Mouse (Mus musculus): ENCODE results near the gene Uhrf1bp1l.
A peak's percentile ranks its signal among the peaks of the same experiment; 100 is the strongest.

Gene Uhrf1bp1l

DNA sequence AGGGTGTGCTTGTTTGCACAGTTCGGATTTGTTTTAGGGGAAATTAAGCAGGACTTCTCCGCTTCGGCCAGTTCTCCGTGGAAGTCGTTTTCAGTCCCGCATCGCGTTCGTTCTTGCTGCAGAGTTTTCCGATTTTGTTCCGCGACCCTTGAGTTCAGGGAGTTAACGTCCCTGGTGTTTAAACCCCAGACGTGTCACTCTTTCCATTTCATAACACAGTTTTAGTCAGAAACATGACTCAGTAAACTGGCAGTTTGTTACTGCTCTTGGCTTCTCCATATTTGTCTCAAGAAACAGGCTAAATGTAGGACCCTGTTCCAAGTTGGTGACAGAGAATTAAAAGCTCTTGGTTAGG is 852 bp downstream of the Uhrf1bp1l start:
- DNase-seq (ENCODE audit: low read depth, low spot score), result no peak

DNA sequence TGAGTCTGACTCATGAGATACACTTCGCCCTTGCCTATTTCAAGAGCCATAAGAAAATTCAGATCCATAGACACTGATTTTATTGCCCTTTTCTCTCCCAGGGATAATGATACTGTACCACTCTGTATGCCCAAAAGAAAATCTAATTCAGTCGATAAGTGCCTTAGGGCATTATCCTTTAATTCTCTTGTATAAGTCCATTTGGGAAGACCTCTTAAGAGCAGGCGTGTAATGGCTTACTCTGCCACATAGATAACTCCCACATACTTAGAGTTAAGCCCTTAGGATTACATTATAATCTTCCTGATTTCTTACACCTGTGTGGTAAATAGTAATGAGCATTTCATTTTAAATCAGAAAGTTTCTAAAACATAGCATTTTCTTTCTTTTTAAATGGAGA is 1.8 kb downstream of the Uhrf1bp1l start:
- DNase-seq (ENCODE audit: low read depth, low spot score), result no peak

DNA sequence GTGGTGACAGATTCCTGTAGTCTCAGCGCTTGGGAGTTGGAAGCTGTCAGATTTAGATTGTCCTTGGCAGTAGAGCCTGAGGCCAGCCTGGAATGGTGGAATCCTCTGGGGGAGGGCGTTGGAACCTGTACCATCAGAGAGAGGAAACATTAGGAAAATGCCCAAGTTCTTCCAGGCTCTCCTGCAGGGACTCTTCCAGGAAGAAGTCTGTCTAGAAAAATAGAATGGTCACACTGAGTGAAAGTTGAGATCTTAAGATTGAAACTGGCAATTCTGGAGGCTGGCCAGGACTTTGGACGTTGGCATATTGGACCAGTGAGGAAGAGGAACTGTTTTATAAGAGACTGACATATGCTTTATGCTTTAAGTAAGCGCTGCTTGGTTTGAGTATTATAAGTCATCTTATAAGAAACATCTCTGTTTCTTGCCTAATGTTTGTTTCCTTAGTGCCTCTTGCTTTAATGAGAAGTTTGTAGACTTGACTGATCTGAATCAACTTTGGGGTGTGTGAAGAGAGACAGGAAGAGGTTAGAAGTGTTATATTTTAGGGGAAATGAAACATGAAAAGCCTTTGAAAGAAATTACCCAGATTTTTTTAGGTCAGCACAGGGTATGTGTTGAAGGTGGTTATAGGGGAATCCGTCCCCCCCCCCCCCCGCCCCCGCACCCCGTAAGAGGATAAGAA is 2.6 kb downstream of the Uhrf1bp1l start:
- no peak for DNase-seq (ENCODE audit: low read depth, low spot score)

- no peak for DNase-seq (ENCODE audit: low read depth, low spot score)
These were observed 3.1 kb downstream of the Uhrf1bp1l start for GRCm38 (mm10) chr10:89747911-89748310.

DNA sequence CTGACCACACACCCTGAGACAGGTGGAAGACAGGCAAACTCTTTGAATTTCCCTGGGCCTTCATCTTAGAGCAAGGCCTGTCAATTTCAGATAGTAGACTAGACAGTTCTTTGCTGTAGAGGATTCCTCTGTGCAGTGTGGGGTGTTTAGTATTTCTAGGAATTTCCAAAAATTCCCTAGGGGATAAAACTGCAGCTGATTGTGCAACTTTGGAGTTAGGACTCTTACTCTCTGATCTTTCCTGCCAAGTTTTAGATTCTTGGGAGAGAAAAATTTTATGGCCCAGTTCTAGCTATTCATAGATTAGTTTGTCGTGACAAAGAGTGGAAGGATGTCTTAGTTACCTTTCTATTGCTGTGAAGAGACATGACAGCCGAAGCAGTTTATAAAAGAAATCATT is 3.8 kb downstream of the Uhrf1bp1l start:
- no peak for DNase-seq (ENCODE audit: low read depth, low spot score)

DNA sequence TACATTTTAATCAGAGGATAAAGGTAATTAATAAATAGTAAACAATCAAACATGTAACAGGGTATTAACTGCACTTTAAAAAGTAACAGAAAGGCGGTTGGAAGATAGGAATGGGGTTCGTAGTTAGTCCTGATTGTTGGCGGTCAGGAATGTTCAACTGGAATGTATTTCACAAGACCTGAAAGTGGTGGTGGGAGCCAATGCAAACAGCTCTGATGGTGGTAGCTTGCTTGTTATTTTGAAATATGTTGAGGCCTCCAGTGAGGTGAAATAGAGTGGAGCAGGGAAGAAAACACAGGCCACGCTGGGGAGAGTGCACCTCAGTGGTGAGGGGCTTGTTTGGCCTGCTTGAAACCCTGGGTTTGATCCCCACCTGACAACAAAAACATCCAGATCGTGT is 6.3 kb downstream of the Uhrf1bp1l start:
- no peak for DNase-seq (ENCODE audit: low read depth, low spot score)

GRCm38 (mm10) chr10:89755231-89755630 is 10.4 kb downstream of the Uhrf1bp1l start:
- DNase-seq (ENCODE audit: low read depth, low spot score), result no peak

DNA sequence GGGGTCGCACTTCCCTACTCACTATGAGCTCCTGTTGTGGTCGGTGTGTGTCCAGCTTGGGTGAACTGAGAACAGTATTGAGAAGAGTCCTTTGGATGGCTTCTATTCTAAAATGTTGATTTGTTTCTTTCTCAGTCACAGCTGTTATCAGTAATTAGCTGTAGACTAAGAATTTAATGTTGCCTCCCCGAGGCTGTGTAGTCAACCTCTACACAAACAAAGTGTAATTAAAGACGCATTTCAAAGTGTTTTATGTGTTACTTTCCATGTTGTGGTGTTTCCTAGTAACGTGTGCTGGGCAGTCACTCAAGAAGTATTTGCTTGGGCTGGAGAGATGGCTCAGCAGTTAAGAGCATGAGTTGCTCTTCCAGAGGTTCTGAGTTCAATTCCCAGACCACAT is 16.0 kb downstream of the Uhrf1bp1l start:
- DNase-seq (ENCODE audit: low read depth, low spot score), result no peak

DNA sequence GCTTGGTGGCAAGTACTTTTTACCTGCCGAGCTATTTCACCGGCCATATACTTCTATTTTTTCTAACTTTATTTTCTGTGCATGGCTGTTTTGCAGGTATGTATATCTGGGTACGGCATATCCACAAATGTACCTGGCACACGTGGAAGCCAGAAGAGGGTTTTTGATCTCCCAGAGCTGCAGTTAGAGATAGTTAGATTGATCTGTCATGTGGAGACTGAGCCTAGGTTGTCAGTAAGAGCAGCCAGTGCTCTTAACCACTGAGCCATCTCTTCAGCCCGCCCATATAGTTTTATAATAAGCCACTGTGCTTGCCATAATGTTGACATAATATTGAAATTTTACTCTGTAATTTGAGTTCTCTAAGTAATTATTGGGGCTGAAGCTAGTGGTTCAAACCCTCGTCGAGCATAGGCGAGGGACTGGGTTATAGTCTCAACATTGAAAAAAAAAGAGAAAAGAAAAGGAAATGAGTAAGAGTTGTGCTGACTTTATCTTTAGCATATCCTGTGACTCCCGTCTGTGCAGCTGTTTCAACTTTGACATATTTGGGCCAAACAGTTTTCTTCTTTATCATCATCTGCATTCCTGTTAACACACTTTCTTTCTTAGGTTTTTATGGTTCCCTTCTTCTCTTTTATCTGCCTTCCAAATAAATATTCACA is 19.8 kb downstream of the Uhrf1bp1l start:
- no peak for DNase-seq (ENCODE audit: low read depth, low spot score)

DNA sequence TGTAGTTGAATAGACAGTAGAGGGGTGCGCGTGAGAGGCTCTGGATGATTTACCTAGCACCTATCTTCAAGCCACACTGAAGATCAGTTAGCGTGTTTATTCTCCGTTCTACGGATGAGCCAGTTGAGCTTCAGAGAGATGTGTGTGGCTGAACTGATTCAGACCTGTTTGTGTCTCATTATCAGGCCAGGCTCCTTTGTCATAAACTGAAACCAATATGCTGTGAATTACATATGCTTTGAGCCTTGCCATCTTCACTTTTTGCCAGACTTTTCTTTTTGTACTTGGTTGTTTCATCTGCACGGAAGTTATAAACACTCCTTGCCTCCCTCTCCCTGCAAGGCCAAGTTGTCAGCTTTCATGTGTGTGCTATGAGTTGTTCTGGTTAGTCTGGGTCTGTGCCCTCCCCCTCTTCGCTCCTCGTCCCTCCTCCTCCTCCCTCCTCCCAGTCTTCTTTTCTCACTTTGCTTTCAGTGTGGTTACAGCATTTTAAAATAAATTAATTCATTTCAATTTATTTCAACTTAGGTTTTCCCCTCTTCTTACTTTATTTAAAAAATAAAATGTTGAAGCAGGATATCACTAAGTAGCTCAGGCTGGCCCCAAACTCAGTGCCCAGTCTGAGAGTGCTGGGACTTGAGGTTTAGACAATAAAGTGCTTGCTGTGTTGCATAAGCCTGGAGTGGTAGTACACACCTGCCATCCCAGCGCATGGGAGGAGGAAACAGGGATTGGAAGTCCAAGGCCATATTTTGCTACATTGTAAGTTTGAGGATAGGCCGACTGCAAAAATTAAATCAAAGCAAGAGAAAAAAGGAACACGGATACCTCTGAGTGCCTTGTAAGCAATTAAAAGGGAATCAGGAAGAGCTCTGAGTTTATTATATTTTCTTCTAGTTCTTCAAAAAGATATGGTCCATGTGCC is 21.3 kb downstream of the Uhrf1bp1l start:
- DNase-seq (ENCODE audit: low read depth, low spot score), result no peak

DNA sequence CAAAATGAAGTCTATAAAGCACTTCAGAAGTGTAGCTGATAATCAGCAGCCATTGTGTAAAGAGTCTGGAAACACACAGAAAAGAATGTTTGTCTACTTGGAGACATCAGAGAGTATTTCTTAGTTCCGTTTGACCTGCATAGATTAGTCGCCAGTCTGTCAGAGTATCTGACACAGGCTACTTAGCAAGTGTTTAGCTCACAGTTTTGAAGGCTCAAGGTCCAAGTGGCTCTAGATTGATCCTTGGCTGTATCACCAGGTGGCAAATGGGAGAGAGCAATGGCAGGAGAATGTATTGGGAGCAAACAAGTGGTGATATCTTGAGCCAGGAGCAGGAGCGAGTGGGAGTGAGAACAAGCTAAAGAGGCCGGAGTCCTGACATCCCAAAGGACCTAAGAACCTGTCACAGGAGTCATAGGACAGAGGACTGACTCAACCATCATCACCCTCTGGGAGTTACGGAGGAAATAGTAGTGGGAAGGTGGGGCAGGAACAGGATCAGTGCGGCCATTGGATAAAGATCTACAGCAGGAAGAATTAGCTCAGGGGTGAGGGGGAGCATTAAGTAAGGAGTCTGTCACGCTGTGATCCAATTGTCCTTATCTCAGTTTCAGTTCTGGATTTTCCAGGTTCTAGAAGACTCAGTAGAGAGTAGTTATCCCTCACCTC is 23.7 kb downstream of the Uhrf1bp1l start:
- peak; percentile 14 for DNase-seq (ENCODE audit: low read depth, low spot score)

DNA sequence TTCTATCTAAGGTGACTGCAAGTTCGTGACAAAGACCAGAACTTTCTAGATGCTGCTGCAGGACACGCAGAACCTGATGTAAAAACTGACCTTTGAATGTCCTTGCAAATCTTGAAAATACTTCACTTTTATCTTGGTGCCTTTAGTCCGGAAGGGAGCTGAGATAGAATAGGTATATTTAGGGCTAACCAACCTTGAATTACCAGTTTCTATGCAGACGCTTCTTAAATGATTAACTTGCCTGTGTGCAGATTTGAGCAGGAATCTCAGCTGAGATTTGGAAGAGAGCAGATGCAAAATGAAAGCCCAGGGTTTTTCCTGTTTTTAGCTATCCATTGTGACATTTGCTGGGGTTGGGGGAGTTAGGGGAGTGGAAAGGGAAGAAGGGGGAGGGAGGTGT is 24.3 kb downstream of the Uhrf1bp1l start:
- DNase-seq (ENCODE audit: low read depth, low spot score), result no peak

DNA sequence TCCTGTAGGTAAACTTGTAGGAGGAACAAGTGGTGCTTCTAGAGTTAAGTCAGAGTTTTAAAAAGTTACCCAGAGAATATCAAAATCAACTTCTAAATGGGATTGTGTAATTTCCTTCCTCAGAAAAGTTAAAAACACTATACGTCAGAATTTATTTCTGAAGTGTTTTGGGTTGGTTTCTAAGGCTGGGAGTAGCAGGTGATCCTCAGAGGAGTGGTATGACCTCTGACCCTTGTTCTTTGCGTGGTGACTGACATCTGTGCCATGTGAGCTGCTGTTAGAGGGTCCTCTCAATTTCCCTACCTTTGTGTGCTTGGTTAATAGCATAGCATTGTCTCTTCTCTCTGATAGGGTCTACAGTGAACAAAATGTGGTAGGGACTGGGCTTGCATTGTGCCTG is 27.1 kb downstream of the Uhrf1bp1l start:
- no peak for DNase-seq (ENCODE audit: low read depth, low spot score)

DNA sequence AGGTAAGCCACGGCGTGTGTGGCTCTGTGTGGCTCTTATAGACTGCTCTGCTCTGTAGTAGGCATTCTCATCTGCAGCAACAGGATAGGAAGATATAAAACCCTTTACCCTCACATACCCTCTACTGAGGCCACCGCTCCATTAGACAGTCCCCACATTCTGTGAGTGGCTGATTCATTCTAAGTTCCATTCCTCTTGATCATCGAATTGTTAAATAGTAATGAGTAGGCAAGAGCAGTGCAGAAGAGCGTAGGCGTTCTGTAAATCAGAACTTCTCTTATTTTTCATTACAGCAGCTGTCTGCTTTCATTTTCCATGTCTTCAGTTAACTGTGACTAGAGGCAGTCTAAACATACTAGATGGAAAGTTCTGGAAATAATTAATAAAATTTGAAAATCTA is 31.2 kb downstream of the Uhrf1bp1l start:
- DNase-seq (ENCODE audit: low read depth, low spot score), result no peak

GRCm38 (mm10) chr10:89791870-89792269 is 47.1 kb downstream of the Uhrf1bp1l start:
- DNase-seq (ENCODE audit: low read depth, low spot score), result no peak

GRCm38 (mm10) chr10:89794121-89794520 is 49.3 kb downstream of the Uhrf1bp1l start:
- DNase-seq (ENCODE audit: low read depth, low spot score), result no peak

GRCm38 (mm10) chr10:89819146-89819545 is 74.4 kb downstream of the Uhrf1bp1l start:
- no peak for DNase-seq (ENCODE audit: low read depth, low spot score)

DNA sequence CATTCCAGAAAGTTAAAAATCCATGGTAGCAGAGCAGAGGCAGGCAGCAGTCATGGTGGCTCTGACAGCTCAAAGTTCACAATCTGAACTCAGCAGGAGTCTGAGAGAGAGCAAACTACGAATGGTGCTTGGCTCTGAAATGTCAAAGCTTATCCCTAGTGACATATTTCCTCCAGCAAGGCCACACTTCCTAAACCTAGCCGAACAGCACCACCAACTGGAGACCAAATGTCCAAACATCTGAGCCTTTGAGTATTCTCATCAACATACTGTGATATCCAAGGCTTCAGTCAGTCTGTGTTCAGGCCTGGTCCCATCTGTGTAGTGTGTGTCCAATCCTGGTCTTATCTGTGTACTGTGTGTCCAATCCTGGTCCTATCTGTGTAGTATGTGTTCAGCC is 79.1 kb downstream of the Uhrf1bp1l start:
- DNase-seq (ENCODE audit: low read depth, low spot score), result peak; percentile 77

- DNase-seq (ENCODE audit: low read depth, low spot score), result no peak
These were observed 82.1 kb downstream of the Uhrf1bp1l start for GRCm38 (mm10) chr10:89826896-89827295.

- no peak for DNase-seq (ENCODE audit: low read depth, low spot score)
These were observed 87.5 kb downstream of the Uhrf1bp1l start for GRCm38 (mm10) chr10:89832334-89832733.

DNA sequence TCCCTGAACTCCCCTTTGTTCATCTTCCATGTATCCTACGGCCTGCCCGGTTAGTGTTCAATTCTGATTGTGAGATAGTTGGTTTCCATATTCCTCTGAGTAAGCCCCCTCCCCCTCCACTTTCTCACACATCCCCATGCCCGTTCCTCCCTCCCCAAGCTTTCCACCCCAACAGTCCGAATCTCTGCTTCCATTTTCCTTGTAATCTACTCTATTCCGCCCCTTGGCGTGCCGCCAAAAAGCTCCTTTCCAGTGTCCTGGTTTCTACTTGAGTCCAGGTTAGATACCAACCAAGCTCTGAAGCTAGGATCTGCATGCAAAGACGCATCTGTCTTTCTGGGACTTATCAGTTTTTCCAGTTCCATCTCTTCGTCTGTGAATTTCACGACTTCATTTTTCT is 88.4 kb downstream of the Uhrf1bp1l start:
- no peak for DNase-seq (ENCODE audit: low read depth, low spot score)

- DNase-seq (ENCODE audit: low read depth, low spot score), result peak; percentile 34
These were observed 92.7 kb downstream of the Uhrf1bp1l start for GRCm38 (mm10) chr10:89837476-89837875.
